Mouse (Mus musculus): ENCODE results near the gene Nlrp6.
"Not testable (repeated sequence)": the region's sequence is repeated elsewhere in the genome, so short reads cannot be mapped to it uniquely, and the experiment has no call there.

Nlrp6 gene

DNA sequence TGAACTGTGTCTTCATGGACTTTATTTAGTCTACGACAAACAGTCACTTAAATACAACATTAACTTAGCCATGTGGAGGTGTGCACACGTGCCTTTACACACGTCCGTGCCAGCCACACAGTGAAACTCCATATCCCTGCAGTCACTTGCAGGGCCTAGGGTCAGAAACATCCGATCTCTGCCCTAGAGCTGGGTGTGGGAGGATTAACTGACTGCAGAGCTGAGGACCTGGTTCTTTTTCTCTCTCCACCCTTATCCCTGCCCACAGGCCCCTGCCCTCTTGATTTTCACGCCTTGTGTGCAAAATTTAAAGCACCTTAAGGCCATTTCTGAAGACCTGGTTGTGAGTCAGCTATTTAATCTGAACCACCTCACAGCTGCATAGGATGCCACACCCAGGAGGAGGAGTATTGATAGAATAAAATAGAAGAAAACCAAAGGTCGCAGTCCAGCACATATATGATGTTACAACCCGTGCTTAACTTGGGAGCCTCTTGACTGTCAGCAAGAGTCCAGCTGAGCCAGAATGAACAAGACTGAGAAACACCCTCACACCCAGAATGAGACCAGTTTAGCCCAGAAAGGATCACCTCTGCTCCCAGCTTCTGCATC lies at the start of gene Nlrp6:
Gene Nlrp6, plus strand, starts transcription at position 485 of the 612 bp plus-strand sequence.
- no peak for DNase-seq (ENCODE audit: extremely low spot score, low read depth, low spot score)

DNA sequence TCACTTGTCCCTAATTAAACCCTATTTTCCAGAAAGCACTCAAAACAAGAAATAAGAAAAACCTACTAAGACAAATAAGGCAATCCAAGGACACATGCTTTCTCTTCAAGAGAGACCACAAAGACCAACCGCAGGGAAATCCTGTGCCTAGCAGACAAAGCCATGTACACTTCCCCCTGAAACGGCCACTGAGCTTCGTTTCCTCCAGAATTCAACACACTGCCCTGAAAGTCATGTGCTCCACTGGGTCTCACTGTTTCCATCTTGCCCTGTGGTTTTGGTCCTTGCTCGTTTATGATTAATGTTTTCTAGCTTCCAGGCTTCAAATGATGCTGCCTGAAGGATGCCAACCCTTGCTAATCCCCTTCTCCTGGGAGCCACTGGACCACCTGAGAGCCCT lies 46.5 kb upstream of the Nlrp6 start:
- DNase-seq (ENCODE audit: extremely low spot score, low read depth, low spot score) = no peak

DNA sequence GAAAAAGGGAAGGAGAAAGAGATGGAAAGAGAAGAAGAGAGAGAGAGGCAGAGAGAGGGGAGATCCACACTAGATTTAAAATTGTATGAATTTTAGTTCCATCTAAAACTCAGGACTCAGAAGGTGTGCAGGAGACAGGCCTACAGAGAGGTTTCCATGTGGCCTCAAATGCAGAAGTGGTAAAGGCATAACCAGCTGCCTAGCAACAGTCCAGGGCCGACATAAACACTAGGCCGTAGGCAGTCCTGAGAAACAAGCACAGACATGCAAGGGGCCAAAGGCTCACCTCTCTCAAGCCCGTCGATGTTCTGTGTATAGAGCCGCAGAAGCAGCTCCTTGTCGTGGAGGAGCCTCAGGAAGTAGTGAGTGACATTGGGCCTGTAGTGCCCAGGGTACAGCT lies 43.3 kb upstream of the Nlrp6 start:
- DNase-seq (ENCODE audit: extremely low spot score, low read depth, low spot score) = no peak

DNA sequence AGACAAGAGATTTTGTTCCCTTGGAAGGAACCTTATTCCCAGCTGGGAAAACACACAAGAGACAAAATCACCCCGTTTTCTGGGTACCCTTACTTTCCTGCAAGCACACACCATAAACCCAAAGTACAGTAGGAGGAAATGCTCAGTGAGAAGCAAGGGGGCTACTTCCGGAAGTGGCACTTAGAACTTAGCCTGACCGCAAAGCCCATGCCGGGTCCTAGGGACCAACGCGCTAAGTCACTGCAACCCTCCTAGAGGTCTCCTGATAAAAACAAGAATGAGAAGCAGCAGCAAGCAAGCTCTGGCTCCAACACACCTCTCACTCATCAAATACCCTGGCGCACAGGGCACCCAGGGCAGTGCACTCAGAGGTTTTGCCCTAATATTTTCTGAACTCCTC lies 41.3 kb upstream of the Nlrp6 start:
- DNase-seq (ENCODE audit: extremely low spot score, low read depth, low spot score) = no peak

DNA sequence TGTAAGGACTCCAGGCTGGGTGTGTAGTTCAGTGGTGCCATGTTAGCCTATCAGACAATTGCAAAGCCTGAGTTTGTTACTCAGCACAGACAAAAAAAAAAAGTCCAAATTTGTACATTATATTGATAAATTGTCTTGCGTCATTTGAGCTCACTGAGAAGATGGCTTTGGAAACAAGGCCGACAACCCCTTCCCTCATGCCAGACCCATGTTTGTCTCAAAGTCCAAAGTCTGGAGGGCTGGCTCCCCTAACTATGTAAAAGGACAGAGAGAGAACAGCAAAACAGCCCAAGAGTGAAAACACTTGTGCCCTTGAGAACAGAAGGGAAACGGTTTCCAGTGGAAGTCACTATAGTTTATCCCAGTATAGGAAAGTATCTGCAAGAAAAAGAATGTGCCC lies 40.3 kb upstream of the Nlrp6 start:
- no peak for DNase-seq (ENCODE audit: extremely low spot score, low read depth, low spot score)

DNA sequence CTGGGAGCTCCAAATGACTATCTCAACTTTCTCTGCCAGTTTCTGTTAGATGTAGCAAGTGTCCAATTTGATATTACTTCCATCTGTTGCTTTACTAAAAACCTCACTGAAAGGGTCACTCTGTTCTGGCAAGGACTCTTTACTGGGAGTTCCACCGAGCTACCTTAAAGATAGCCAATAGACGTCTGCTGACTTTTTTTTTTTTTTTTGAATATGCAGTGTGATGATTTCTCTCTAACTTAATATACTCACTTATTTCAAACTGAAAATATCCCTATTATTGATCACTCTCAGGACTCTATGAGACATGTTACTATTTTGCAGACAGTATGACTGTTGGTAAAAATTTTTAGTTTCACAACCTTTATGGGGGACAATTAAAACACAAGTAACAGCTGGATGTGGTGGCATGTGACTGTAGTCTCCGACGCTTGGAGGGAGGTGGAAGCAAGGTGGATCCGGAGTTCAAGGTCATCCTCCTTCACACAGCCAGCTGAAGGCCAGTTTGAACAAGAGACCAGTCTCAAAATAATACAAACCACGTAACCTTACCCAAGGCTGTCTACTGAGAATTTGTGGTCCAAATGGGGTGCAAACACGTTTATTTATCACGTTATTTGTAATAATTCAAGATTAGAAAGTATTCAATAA lies 39.7 kb upstream of the Nlrp6 start:
- DNase-seq (ENCODE audit: extremely low spot score, low read depth, low spot score) = no peak

DNA sequence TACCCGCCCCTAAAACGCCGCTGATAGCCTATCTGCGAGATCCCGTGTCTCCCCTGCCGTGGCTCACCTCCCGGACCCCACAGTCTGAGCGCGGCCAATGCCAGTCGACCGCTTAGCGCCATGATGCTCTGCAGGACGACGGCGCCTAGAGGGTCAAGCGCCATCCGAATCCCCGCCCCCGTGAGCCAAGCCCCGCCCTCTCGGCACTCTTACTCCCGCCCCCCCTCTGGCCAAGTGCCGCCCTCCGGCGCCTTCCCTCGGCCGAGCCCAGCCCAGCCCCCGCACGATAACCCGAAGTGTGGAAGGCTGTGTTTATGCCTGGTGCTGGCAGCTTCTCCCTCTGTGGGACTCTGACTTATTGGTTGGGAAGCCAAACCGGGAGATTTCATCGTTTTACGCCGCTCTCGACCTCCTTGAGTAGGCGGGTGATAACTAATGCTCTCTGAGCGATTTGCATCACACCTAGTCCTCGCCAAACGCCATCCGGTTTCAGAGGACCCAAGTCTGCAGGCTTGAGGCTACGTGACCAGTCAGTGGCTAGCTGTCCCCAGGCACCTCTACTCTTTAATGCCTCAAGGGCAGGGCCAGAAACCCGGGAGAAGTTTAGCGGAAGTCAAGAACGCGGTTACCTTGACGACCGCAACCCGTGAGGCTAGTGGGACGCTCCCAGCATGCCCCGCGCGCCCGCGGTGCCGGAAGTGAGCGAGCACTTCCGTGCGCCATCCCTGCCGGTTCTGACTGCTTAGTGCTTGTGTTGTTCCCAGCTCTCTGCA lies 38.8 kb upstream of the Nlrp6 start, which contains the start of the genes Psmd13 and Sirt3:
Gene Psmd13, plus strand, starts transcription at position 273 of the 773 bp plus-strand sequence.
Gene Sirt3, minus strand, starts transcription at position 614 of the 773 bp plus-strand sequence.
- peak; percentile 86 for DNase-seq (ENCODE audit: extremely low spot score, low read depth, low spot score)

DNA sequence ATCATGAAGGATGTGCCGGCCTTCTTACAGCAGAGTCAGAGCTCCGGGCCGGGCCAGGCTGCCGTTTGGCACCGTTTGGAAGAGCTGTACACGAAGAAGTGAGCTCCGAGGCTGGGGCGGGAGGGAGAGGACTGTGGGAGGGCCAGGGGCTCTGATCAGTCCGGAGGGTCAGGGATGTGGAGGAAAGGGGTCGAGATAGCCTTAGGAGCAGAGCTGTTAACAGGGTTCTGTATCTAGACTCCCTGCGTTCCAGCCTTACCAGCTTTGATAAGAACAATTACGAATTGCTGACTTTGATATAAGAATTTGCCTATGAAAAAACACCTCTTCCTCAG lies 38.3 kb upstream of the Nlrp6 start:
- no peak for DNase-seq (ENCODE audit: extremely low spot score, low read depth, low spot score)

DNA sequence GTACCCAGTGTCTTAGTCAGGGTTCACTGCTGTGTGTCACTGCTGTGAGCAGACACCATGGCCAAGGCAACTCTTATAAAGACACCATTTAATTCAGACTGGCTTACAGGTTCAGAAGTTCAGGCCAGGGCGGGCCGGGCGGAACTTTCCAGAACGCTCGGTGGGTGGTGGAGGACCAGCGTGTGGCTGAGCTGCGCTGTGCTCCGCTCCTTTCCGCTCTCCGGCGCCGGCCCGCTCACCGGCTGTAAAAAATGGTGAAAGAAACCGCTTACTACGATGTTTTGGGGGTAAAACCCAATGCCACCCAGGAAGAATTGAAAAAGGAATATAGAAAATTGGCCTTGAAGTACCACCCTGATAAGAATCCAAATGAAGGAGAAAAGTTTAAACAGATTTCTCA lies 30.1 kb upstream of the Nlrp6 start:
- DNase-seq (ENCODE audit: extremely low spot score, low read depth, low spot score) = not testable (repeated sequence)

DNA sequence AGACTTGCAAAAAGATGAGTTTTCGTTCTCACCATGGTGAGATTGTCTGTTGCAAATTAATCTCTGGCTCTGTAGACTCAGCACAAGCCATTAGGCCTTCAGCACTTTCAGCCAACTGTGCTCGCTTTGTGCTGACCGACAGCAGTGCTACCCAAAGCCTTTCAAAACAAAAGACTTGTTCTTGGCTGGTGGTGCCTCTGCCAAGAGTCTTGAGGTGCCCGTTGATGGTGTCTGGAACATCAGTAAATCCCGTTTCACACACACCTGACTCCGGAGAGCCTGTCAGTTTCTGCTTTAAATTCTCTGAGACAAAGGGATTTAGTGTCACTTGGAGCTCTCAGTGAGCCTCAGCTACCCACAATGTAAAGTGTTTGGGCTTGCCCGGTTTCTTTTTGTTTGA lies 26.7 kb upstream of the Nlrp6 start:
- no peak for DNase-seq (ENCODE audit: extremely low spot score, low read depth, low spot score)

DNA sequence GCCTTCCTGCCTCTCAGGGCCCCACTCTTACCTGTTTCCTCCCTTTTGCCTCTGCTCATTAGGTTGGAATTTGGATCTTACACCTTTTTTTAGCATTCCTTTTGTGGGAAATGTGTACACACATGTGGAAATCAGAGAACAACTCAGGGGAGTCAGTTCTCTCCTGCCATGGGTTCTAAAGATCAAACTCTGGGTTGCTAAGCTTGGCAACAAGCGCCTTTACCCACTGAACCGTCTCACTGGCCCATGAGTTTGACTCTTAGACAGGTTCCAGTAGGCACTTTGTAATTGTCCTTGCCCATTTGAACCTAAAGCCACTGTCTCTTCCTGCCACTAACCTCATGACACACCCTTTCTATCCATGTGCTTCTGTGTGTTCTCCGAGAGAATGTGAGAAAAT lies 26.1 kb upstream of the Nlrp6 start:
- DNase-seq (ENCODE audit: extremely low spot score, low read depth, low spot score) = no peak

DNA sequence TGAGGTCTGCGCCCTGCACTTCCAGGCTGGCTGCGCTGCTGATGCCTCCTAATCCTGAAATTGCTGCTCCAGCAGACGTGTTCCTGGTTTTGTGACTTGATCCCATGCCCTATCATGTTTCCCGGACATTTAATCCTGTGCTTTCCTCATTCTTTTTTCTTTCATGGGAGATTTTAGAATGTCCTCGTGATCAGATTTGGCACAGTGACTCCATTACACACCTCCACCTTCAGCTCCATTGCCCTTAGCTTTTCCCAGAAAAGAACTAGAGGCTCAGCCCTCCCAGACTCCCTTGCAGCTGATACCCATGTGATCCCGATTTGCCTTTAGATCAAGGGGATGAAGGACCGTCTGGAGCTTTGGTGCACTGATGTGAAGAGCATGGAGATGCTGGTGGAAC lies 22.8 kb upstream of the Nlrp6 start:
- DNase-seq (ENCODE audit: extremely low spot score, low read depth, low spot score) = no peak

DNA sequence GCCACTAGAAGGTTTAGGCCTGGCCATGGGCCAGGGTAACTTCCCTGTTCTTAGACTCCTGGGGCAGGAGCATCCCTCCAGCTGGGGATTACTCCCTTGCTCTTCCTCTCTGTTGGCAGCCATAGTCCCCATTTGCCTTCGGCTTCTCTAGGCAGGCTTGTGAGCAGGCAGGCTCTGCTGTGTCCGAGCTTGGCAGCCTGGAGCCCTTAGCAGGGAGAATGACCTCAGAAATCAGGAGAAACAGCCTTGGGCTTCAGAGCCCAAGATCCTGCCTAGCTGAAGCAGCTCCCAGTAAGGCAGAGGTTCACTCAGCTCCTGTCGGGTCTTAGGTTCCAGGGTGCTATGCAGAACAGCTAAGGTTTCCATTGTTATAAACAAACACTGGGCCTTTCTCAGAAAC lies 21.6 kb upstream of the Nlrp6 start:
- DNase-seq (ENCODE audit: extremely low spot score, low read depth, low spot score) = no peak

DNA sequence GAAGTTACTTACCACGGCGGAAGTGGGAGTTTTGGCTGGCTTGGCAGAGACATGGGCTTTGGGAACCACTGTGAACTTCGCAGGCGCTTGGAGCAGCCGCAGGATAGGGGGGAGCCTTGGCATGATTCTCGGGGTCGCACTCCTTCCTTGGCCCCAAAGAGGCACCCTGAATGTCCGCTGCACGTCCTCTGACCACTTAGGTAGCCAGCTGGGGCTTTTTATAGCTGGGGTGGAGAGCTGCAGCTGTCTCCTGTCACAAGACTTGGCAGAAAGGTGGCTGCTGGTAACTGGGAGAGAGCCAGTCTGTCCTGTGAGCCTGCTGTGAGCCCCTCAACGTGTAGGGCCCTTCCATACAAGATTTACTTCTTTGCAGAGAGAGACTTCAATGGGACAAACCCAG lies 20.5 kb upstream of the Nlrp6 start, which contains the start of gene Cox8b:
Gene Cox8b, minus strand, starts transcription at position 227 of the 400 bp plus-strand sequence.
- DNase-seq (ENCODE audit: extremely low spot score, low read depth, low spot score) = no peak

DNA sequence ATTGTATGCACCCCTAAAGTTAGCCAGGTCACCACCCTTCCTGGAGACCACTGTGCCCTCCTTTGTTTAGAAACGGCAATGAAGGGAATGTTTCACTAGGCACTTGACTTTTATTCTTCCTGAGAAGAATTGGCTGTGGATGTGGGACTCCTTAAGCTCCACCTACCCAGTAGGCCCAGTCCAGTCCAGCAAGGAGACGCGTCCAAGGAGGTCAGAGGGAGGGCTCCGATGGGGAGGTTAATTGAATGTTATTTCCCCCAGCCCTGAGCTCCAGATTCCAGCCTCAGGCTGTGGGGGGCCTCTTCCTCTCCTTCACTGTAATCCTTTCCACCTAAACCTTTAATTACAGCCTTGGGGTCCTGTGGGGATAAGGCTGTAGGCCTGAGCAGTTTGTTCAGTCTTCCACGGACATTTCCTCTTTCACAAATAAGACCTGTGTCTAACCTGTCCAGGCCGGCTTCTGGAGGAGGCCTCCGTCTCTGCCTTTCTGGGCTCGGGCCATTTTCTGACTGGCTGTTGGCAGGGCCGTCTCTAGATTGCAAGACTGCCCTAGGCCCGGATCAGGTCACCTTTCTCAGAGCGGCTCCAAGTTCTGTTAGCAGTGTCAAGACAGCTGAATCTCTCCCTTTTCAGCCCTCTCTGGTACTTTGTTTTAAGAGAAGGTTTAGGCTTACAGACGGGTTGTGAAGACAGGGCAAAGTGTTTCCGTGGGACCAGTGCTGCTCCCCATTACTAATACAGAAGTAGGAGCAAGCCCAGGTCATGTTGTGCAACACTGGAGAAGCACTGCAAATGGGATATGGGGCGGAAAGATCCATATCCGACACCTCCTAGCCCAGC lies 18.4 kb upstream of the Nlrp6 start:
- DNase-seq (ENCODE audit: extremely low spot score, low read depth, low spot score) = no peak

DNA sequence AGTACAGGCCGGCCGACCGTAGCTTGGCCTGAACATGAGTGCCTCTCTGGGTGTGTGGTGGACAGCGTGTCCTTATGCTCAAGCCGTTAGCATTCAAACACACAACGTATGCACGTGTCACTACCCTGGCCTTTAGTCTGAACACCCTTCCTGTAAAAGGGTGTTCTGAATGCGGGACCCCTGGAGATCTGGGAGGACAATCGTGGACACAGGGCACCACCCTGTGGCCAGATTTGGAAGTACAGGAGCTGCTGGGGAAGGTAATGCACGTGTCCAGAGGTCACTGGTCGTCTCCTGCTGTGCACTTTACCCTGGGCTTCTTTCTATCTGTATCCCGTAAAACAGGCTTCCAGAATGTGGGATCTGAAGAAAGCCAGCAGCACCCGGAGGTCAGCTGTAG lies 17.5 kb upstream of the Nlrp6 start:
- DNase-seq (ENCODE audit: extremely low spot score, low read depth, low spot score) = no peak

DNA sequence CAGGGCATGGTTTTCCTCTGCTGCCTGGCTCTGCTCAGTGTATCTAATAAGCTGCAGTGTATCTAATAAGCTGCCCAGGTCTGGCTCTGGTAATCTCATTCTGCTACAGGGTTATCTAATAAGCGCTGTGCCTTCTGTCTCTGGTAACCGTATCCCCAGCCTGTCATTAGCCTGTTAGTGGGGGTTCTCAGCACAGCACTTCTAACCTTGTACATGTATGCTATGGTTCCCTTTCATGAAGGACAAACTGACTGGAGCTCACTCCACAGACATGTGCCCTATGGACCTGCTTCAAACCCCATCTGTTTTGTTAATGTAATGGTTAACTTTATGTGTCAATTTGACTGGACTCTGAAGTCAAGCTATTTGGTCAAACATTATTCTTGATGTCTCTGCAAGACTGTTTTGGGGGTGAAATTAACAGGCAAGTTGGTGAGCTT lies 15.0 kb upstream of the Nlrp6 start:
- DNase-seq (ENCODE audit: extremely low spot score, low read depth, low spot score) = no peak

DNA sequence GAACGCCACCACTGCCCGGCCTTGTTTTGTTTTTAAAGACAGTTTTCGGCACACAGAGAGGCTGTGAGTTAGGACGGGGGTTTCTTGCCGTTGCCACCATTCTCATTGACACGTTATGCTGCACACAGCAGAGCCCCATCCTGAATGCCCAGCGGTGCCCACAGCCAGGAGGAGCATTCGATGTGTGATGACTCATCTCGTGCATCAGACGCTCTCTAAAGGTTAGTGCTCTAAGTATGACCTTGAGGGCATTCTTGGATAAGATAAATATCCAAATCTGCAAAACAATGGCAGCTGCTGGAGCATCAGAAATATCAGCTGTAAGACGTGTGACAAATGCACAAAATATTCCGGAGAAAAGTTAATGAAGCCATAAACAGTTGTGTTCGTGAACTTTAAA lies 13.6 kb upstream of the Nlrp6 start:
- no peak for DNase-seq (ENCODE audit: extremely low spot score, low read depth, low spot score)

DNA sequence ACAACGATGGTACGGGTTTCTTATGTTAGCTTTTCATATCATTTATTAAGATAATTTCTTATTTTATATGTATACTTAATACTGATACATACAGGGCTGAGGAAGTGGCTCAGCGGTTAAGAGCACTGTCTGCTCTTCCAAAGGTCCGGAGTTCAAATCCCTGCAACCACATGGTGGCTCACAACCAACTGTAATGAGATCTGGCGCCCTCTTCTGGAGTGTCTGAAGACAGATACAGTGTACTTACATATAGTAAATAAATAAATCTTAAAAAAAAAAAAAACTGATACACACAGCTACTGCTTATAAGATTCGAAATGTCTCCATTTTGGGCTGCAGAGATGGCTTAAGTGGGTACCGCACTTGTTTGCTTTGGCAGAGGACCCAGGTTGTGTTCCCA lies 13.0 kb upstream of the Nlrp6 start:
- DNase-seq (ENCODE audit: extremely low spot score, low read depth, low spot score) = no peak

DNA sequence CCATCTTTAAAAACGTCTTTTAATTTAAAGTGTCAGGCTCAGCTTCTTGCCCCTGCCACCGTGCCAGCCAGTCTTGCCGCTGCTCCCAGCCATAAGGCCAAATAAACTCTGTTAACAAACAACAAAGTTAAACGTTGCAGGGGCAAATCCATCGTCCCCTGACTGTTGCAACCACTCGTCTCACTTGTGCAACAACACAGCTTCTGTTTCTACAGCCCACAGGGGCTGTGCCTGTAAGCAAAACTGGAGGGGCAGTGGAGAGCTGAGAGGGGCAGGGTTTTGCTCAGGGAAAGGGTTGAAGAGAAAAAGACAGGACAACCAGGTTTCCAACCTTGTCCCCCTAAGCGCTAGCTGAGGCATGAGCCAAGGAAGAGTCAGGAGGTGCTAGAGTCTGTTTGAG lies 12.5 kb upstream of the Nlrp6 start:
- DNase-seq (ENCODE audit: extremely low spot score, low read depth, low spot score) = no peak

DNA sequence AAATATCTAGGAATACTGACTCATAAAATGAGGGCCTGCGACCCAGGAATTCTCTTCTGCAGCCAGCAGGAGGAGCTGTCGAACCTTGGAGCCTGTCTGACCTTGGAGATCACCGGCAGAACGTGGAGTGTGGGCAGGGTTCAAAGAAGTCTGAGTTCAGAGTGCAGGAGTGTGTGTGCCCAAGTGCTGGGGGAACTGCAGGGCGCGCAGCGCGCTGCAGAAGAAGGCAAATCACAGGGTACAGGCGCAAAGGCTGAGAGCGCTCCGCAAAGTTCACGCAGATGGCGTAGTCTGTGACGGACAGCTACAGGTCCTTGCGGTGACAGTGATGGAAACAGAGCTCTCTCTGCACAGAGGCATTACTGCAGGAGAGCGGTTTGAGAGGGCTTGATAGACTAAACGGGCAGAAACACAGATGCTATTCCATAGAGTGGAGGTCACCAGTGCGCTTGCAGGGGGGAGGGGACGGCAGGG lies 12.0 kb upstream of the Nlrp6 start:
- peak; percentile 80 for DNase-seq (ENCODE audit: extremely low spot score, low read depth, low spot score)

Data from hindlimb bud, embryonic 11.5 days (tissue).